ENCODE assay signal across 8 mouse cellular contexts in genomic region chr17:26123267-26123684, GRCm38 (mm10). TPM values are rescaled to one million over a fixed set of nuclear protein-coding genes. Genes with fewer than 3 reads are reported as not detected.
DNase-seq lines count a peak whose midpoint lies in the region; ATAC-seq lines count a peak whose summit lies in the region.

Gene Mrpl28 (plus strand): TSS chr17:26123500.

- WGBS in hindbrain, embryonic 11.5 days, result under 1% methylated on average over 32 of the region's 32 CpGs

- peak within 1 kb of the TSS; percentile 83 for H3K9ac ChIP-seq in hindbrain, embryonic 11.5 days (ENCODE audit: low read depth, low read length)

- no peaks in the 10 kb centered on the region for H3K9me3 ChIP-seq in hindbrain, embryonic 11.5 days (ENCODE audit: control insufficient read depth, low read length)

- peak; percentile 85 for ATAC-seq in hindbrain, embryonic 11.5 days (ENCODE audit: low FRiP score)

- H3K4me1 ChIP-seq in hindbrain, embryonic 11.5 days (replicated peaks; ENCODE audit: control insufficient read depth, insufficient read depth, low read length), result peaks cover 7% of the 10 kb centered on the region

- H3K27me3 ChIP-seq in hindbrain, embryonic 11.5 days (ENCODE audit: control insufficient read depth, insufficient read depth, low read length), result no peaks in the 10 kb centered on the region

- peak within 1 kb of the TSS; percentile 98 for H3K4me3 ChIP-seq in hindbrain, embryonic 11.5 days (ENCODE audit: low read depth, low read length)

- H3K4me2 ChIP-seq in hindbrain, embryonic 11.5 days (replicated peaks; ENCODE audit: low read depth, low read length), result peak within 1 kb of the TSS; percentile 81

- H3K36me3 ChIP-seq in hindbrain, embryonic 11.5 days (ENCODE audit: control insufficient read depth, insufficient read depth, low read length), result no peaks in the 10 kb centered on the region

- no peak within 1 kb of the TSS for H3K27ac ChIP-seq in hindbrain, embryonic 11.5 days (ENCODE audit: low read depth, low read length)

- peak; percentile 93 for DNase-seq in Muller cell, postnatal 12 days (ENCODE audit: inconsistent ontology term)
- peak; percentile 94 for DNase-seq in cerebellum, adult 9-11 months
- peak; percentile 82 to 92 for DNase-seq in frontal cortex, adult 2 months (ENCODE audit: extremely low spot score in 1 of 2, low spot score in 1 of 2)
- peak; percentile 98 for DNase-seq in hindbrain, embryonic 11.5 days (ENCODE audit: low spot score)
- DNase-seq in layer of hippocampus, postnatal 10 days (ENCODE audit: low spot score in 2 of 2), result peak; percentile 86 to 93
- peak; percentile 97 for DNase-seq in lung, postnatal 10 days
- DNase-seq in ovary, postnatal 36 days (ENCODE audit: low spot score), result peak; percentile 88
- DNase-seq in thymus, postnatal 25 days, result peak; percentile 85

RNA-seq across cellular contexts. Expression of gene Mrpl28, which starts in this region (rescaled TPM):
- 88.4 and 95.4 TPM in 2 replicates for polyA plus RNA-seq in frontal cortex, adult 2 months (2012; rRNA removed)
- polyA plus RNA-seq in hindbrain, embryonic 11.5 days (2014; fragmentation: Nextera tagmentation; extraction: Ambion mirVana), result 244 TPM in 2 replicates
- 10 to 100 TPM; 72.2 to 81.8 TPM for total RNA-seq in layer of hippocampus, postnatal 10 days (2021)
